Mouse (Mus musculus) retina, postnatal 1 day (tissue): ENCODE measurements around the gene Ryr3.

Source experiments
- DNase-seq: peaks from one replicate; pipeline ENCODE4 v3.0.0-alpha.2; 2012

Gene Ryr3

GRCm38 (mm10) chr2:112900747-112901146, 316.1 kb downstream of the Ryr3 start:
- no peak for DNase-seq

- DNase-seq = no peak
These were observed 332.3 kb downstream of the Ryr3 start for GRCm38 (mm10) chr2:112884456-112885114.

DNA sequence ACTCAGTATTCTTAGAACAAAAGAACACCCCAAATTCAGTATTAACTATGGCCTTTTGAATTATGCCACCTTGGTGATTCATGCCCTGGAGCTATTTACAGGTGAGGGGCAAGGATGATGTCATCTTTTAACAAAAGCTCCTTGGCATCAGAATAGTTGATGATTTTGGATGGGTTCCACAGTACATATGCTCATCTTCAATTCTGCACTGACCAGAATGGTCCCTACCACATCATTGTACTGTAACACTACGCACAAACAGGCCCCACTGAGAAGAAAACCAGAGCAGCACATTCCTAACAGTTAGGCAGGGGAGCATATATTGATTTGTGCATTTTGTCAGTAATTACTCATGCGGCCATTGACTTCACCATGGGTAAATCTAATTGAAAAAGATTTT, 335.1 kb downstream of the Ryr3 start:
- DNase-seq = no peak

DNA sequence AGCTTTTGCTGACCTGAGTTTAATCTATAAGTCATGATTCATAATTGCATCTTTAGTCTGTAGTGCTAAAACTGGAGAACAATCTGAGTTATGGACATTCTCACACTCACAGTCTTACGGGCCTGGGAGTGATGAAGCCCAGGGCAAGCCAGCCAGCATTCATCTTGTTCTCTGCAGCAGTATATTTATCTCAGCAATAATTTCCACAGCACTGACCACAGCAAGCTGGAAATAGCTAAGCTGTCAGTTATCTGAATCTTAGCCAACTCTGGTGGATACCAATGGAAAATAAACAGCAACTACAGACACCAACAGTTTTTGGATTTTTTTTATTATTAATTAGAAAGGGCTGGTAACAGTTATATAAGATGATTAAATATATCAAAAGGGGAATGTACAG, 335.5 kb downstream of the Ryr3 start:
- no peak for DNase-seq

DNA sequence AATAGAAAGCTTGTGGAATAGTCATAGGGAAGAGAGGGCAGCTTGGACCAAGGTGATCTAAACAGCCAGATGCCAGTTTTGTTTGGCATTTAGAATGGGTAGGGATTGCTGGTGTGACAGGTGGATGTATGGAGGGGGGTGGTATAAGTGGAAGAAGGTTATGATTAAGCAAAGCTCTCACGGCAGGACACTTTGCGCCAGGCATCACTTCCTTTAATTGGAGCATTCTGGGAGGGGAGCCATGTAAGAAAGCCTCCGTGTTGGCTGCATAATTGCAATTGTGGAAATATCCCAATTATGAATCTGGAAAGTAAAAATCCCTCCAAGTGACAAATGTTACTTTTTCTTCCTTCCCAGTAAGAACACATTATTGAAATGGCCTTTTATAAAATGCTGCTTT, 339.5 kb downstream of the Ryr3 start:
- no peak for DNase-seq

- no peak for DNase-seq
These were observed 350.8 kb downstream of the Ryr3 start for GRCm38 (mm10) chr2:112866043-112866551.

GRCm38 (mm10) chr2:112861792-112862191, 355.1 kb downstream of the Ryr3 start:
- no peak for DNase-seq

GRCm38 (mm10) chr2:112845583-112846512, 371.0 kb downstream of the Ryr3 start:
- no peak for DNase-seq

- DNase-seq = no peak
These were observed 374.0 kb downstream of the Ryr3 start for GRCm38 (mm10) chr2:112842877-112843276.

GRCm38 (mm10) chr2:112831423-112832305, 385.2 kb downstream of the Ryr3 start:
- DNase-seq = no peak

DNA sequence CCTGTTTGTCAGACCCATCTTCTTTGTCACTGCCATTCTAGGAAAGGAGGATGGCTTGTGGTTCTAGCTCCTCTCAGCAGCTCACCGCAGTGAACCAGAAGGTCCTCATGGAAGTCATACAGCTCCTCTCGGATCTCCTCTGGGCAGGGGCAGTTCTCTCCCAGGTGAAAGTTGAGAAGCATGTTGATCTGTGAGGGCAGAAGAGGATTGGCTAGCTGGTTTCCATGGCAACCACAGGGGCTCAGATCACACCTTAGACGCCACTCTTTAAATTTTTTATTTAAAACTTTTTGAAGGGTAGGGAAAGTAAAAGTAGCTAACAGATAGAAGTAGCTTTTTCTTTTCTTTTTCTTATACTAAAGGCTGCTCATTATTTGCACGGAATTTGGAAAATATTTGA, 390.3 kb downstream of the Ryr3 start:
- DNase-seq = no peak

GRCm38 (mm10) chr2:112822721-112823120, 394.2 kb downstream of the Ryr3 start:
- peak; percentile 26 for DNase-seq

GRCm38 (mm10) chr2:112819059-112819458, 397.8 kb downstream of the Ryr3 start:
- DNase-seq = no peak

GRCm38 (mm10) chr2:112816976-112817375, 399.9 kb downstream of the Ryr3 start:
- DNase-seq = peak; percentile 62

- DNase-seq = no peak
These were observed 400.9 kb downstream of the Ryr3 start for GRCm38 (mm10) chr2:112815960-112816359.

DNA sequence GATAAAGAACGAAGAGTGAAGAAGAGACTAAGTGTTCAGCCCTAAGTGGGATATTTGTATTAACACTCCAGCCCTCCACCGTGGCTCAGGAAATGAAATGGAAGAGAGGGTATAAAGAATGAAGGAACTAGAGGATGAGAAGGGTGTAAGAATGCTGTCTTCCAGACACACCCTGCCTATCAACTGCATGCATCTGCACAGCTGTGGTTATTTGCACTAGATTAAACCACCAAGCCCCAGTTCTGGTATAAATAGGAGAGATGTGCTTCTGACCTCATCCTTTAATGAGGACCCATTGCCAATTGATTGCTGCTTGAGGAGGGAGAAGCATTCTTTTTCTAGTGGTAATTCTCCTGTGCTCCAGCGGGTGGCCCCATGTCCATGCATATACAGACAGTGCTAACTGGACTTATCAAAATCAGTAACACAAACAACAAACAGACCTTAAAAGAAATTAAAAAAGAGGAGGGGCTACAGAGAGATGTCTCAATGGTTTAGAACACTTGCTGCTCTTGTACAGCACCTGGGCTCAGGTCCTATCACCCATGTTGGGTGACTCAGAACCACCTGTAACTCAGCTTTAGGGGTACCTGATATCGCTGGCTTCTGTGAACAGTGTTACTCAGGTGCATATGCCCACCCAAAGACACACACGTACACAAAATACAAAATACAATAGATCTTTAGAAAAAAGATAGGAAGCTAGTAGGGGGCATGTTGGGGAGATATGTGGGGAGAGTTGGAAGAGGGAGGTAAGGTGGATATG, 404.1 kb downstream of the Ryr3 start:
- peak; percentile 48 for DNase-seq

DNA sequence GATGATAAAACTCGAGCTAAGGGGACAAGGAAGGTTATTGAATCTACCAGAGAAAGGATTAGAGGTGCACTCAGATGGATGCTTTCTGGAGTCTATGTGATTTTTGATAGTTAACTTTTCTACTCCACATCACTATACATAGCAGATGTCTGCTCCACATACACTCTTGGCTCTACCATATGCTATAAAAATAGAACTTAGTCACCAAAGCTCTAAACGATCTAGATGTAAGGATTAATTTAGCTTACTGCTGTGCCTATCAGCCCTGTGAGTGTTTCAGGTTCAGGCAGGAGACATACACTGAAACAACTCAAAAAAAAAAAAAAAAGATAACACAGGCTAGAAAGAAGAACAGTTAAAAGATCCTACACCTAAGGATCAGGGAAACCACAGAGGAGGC, 410.9 kb downstream of the Ryr3 start:
- no peak for DNase-seq

DNA sequence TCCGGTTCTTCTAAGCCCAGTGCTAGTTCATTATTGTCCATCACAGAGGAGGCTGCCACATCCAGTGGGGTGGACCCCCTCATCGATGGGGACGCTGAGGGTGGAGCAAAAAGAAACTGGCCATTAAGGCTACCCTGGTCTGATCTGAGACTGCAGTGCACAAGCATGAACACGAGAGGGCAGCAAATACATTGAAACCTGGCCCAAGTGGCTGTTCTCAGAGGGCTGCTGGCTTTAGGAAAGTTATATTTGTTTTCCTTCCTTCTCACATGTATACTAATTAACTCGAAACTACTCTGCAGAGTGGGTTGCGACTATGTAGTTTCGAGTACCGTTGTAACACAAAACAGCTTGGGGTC, 416.9 kb downstream of the Ryr3 start:
- DNase-seq = peak; percentile 74

- DNase-seq = no peak
These were observed 417.4 kb downstream of the Ryr3 start for GRCm38 (mm10) chr2:112799351-112799994.

GRCm38 (mm10) chr2:112781631-112782030, 435.3 kb downstream of the Ryr3 start:
- DNase-seq = no peak

GRCm38 (mm10) chr2:112774762-112775161, 442.1 kb downstream of the Ryr3 start:
- DNase-seq = peak; percentile 72

DNA sequence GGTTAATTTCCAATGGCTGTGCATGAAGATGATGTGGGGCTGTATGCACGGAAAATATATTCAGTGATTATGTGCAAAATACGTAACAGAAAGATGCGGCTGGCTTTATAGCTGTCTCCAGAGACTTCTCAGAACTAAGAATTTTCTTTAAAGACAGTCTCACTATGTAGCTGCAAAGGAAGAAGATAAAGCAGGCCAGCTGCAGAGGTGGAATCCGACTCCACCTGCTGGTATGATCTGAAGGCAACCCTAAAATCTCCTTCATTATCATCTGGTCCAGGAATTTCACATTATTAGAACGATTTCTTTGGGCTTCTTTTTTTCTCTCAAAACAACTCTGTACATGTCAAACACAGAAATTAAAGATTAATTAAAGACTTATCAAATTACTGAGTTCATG, 449.2 kb downstream of the Ryr3 start:
- DNase-seq = no peak
